Mouse (Mus musculus) testis, adult 2 months (tissue): ENCODE measurements around the gene Rps15. TPM values are rescaled to one million over a fixed set of nuclear protein-coding genes. Genes with fewer than 3 reads are reported as not detected.

Experiments used
- H3K27ac ChIP-seq: fragments of 200-500 bp; 2 replicates; pipeline ENCODE4 v1.5.1; 2012; ENCODE audit warnings: low read depth, low read length; ENCODE audit not compliant: control insufficient read depth, insufficient read depth
- H3K27me3 ChIP-seq: fragments of 200-500 bp; 2 replicates; pipeline ENCODE4 v1.6.1; 2012; ENCODE audit warnings: mild to moderate bottlenecking, low read length, moderate library complexity; ENCODE audit not compliant: control insufficient read depth, insufficient read depth
- H3K36me3 ChIP-seq: fragments of 200-500 bp; 2 replicates; pipeline ENCODE4 v1.6.1; 2012; ENCODE audit warnings: mild to moderate bottlenecking, low read length; ENCODE audit not compliant: control insufficient read depth, insufficient read depth
- H3K4me1 ChIP-seq: fragments of 200-500 bp; 2 replicates; pipeline ENCODE4 v1.6.1; 2012; ENCODE audit warnings: low read length; ENCODE audit not compliant: control insufficient read depth, insufficient read depth
- H3K4me3 ChIP-seq: fragments of 200-500 bp; 2 replicates; pipeline ENCODE4 v1.5.1; 2012; ENCODE audit warnings: low read depth, mild to moderate bottlenecking, low read length, moderate library complexity, mixed read lengths; ENCODE audit not compliant: control insufficient read depth
- CTCF ChIP-seq: fragments of 200-500 bp; IDR thresholded peaks from 2 replicates; pipeline ENCODE4 v1.5.1; 2012; ENCODE audit warnings: low read depth, mild to moderate bottlenecking, inconsistent platforms, low read length, moderate library complexity; ENCODE audit not compliant: control insufficient read depth, insufficient read depth, insufficient replicate concordance
- POLR2A ChIP-seq: fragments of 200-500 bp; IDR thresholded peaks from 2 replicates; pipeline ENCODE4 v1.6.1; 2012; ENCODE audit warnings: low read depth, mild to moderate bottlenecking, inconsistent platforms, low read length, moderate library complexity; ENCODE audit not compliant: control insufficient read depth
- polyA plus RNA-seq: library from polyadenylated mRNA; depleted of rRNA; stranded (reverse); fragments of >200 nt; gene quantifications from 2 replicates; pipeline ENCODE4 v1.2.3, GENCODE M21; 2012

Rps15 gene
- polyA plus RNA-seq, 1 experiment = 672 TPM

DNA sequence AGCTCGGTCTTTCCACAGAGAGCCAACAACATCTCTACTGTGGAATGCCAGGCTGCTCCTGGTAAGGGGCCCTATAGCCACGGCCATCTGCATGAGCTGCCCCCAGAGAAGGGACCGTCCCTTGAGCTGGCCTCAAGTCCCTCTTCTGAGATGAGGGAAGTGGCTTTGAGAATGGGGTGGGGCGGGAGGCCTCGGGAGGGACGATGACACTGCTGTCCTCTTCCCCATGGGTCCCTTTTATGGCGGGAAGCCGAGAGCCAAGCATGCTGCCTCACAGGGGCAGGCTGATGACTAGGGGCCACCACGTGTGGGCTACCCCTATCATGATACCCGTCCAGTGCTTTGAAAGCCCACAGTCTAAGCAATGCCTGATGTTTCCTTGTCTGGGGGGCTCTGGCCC, 24.8 kb downstream of the Rps15 start:
- H3K36me3 ChIP-seq = no peaks in the 10 kb centered on the region
- H3K4me3 ChIP-seq = peak overlapping the region; percentile 38
- H3K27ac ChIP-seq = no peak overlapping the region
- H3K27me3 ChIP-seq = no peaks in the 10 kb centered on the region
- H3K4me1 ChIP-seq = peaks cover 34% of the 10 kb centered on the region
- TF ChIP-seq CTCF (no peak), POLR2A (no peak; the same call in 1 of the 2 replicates)

DNA sequence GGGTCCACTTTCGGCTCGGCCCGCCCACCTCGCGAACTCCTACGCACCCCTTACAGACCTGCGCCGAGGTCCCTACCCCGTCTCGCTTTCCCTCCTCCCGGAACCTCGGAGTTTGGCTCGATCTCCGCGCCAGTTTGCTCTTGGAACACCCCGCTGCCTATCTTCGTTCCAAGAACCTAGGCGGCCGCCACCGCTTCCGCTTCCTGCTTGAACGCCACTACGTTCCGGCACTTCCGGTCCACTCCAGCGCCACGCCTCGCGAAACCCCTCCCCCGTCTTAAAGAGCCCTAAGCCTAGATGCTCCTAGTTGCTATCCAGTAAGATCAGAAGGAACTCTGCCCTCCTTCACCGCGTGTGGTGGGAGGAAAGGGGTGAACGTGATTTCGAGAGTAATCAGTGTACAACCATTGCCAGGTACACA, 28.1 kb downstream of the Rps15 start, which contains the start of gene 2310011J03Rik:
Gene 2310011J03Rik (minus strand): TSS at position 198 of the 421 bp plus-strand sequence.
- no peaks in the 10 kb centered on the region for H3K27me3 ChIP-seq
- H3K4me3 ChIP-seq = peak within 1 kb of the TSS; percentile 84
- H3K36me3 ChIP-seq = no peaks in the 10 kb centered on the region
- peak within 1 kb of the TSS; percentile 58 for H3K27ac ChIP-seq
- peaks cover 39% of the 10 kb centered on the region for H3K4me1 ChIP-seq
- TF ChIP-seq POLR2A (0 out of 2 replicates have a peak, but pooled peaks have one; percentile 25), CTCF (no peak)

DNA sequence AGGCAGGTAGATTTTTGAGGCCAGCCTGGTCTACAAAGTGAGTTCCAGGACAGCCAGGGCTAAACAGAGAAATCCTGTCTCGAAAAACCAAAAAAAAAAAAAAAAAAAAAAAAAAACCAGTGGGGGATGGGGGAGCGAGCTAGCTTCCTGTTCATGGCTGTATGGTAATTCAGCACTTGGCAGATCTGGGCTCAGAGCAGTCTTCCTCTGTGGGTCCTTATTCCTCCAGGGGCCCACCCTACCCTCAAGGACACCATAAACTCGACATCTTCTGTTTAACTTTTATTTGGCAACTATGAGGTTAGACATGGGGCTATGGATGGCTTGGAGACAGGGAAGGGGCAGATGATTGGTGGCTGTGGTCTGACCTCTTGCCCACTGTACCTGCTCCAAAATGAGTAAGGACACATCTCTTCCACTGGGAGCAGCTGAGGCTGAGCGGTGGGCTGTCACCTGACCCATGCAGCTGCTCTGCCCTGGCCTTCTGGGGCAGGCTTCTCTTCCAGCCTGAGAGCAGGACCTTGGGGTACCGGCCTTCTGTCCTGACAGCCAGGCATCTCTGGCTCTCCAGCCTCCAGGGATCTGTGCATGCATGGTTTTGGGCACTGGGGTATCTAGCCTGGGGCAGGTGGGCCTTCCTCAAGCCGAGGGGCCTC, 28.9 kb downstream of the Rps15 start:
- no peak overlapping the region for H3K27ac ChIP-seq
- no peak overlapping the region for H3K4me3 ChIP-seq
- no peaks in the 10 kb centered on the region for H3K27me3 ChIP-seq
- no peaks in the 10 kb centered on the region for H3K36me3 ChIP-seq
- TF ChIP-seq CTCF = no peak
- H3K4me1 ChIP-seq = peaks cover 35% of the 10 kb centered on the region

DNA sequence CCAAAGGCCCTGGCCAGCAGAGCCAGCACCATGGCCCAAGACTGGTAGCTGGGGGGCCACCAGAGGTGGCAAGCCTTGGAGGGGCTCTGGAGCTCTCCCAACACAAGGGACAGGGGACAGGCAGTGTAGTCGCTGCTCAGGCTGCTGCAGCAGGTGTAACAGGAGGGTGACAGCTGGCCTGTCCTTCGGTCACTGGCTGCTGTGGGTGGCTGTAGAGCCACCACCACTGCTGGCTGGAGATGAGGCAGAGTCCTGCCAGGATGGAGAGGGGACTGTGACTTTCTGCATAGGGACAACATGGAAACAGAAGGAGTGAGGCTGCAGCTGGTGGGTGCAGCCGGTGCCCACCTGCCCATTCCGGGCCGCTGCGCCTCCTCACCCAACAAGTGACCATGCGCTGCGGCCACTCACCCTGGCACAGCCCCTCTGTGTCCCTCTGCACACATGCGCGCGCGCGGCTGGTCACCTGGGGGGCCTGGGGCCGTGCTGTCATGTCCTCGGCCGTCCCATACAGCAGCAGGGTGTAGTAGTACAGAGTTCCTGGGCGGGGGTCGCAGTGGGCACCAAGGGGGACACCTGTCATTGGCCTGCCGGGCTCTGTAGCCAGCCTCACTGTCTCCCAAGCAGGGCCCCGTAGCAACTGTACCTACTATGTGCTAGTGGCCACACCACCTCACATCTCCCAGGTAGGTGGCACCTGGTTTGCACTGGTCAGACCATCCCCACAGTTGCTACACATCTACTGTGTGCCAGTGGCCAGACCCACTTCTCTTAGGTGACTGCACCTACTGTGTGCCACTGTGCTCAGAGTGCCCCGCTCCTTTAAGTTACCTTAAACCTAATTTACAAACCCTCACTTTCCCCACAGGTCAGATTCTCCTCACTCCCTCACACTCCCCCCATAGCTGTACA, 29.7 kb downstream of the Rps15 start:
- Histone ChIP-seq H3K27me3 (no peaks in the 10 kb centered on the region), H3K27ac (no peak overlapping the region), H3K4me3 (no peak overlapping the region), H3K4me1 (peaks cover 35% of the 10 kb centered on the region), H3K36me3 (no peaks in the 10 kb centered on the region)
- TF ChIP-seq POLR2A = no peak
- TF ChIP-seq CTCF = no peak

DNA sequence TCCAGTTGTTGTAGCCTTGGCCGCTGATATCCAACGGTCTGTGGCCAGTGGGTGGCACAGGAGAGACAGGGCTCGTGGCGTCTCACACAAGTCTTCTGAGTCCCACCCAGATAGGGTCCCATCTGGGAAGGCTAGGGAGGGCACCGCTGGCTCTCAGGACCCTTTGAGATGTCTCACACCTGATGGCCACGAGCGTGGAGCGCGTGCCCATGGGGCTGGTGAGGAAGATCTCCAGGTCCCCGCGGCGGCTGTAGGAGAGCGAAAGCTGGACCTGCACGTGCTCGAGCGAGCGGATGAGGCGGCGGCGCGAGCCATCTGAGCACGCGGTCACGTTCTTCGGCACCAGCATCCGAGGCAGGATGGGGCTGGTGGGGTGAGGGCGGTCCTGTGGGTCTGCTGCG, 30.6 kb downstream of the Rps15 start:
- no peaks in the 10 kb centered on the region for H3K27me3 ChIP-seq
- H3K4me1 ChIP-seq = peaks cover 35% of the 10 kb centered on the region

DNA sequence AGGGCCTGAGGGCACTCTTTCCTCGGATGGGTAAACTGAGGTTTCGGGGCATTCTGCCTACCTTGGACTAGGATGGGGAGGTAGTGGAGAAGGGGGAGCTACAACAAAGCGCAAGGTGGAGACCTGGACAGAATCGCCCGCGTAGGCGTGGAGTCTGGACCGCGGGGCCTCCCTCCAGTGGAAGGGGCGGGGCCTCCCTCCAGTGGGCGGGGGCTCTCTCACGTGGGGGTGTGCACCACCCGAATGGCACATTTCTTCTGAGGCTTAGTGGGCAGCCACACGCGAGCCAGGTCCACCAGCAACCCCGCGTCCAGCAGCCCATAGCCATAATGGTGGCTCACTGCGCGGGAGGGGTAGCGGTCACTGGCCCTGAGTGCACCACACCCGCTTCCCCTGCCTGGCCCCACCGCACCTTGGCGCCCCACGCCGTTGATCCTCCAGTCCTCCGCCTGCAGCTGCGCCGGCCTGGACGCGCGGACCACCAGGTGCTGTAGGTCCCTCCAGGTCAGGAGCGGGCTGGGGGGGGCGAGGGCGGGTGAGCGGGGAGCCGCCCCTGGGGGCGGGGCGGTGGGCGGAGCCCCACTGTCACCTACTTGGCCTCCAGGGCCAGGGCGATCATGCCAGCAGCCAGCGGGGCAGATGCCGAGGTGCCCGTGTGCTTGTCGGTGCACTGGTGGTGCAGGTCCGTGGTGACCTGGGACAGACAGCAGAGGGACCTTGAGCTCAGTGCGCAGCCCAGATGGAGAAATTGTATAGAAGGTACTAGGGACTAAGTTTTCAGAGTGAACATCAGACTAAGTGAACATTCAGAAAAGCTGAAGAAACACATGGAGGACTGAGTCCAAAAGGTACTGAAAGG, 31.2 kb downstream of the Rps15 start:
- Histone ChIP-seq H3K4me3 (peak overlapping the region; percentile 86), H3K27ac (no peak overlapping the region), H3K4me1 (peaks cover 35% of the 10 kb centered on the region), H3K27me3 (no peaks in the 10 kb centered on the region), H3K36me3 (no peaks in the 10 kb centered on the region)
- TF ChIP-seq CTCF (no peak), POLR2A (peak; percentile 22; the same call in 1 of the 2 replicates)

More for the DNA sequence above, 30.6 kb downstream of the Rps15 start:
- Histone ChIP-seq H3K36me3 (no peaks in the 10 kb centered on the region), H3K4me3 (peak overlapping the region; percentile 86), H3K27ac (peak overlapping the region; percentile 32; the same call in 1 of the 2 replicates)
- no peak for TF ChIP-seq POLR2A
- TF ChIP-seq CTCF = no peak
